Mouse (Mus musculus): ENCODE data around the gene Ano10.

Gene Ano10

DNA sequence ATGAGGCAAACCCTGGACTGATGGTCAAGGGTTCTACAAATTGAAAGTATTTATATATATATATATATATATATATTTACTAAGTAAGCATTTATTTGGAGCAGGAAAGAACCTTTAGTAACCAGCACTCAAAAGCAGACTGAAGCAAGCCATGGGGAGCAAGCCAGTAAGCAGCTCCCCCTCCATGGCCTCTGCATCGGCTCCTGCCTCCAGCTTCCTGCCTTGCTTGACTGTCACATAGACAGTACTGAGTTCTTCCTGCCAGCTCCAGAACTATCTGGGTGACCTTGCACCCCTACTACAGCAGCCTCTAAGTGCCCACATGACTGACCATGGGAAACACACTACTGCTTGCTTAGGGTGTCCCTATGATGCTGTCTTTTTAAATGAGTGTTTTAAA is 141.7 kb downstream of the Ano10 start:
- no peak for DNase-seq

DNA sequence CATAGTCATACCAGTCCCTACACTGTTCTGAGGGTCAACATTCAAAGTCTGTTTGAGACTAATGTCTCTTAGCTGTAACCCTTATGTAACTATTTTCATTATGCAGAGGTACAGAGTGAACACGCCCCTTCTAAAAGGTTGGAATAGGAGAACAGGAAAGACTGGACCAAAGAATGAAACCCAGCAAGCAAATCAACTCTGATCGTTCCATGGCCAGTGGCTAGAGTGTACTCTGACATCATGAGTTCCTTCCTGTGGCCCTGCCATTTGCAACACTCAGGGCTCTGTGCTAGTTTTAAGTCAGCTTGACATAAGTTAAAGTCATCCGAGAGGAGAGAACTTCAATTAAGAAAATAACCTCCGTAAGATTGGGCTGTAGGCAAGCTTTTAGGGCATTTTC is 142.2 kb downstream of the Ano10 start:
- DNase-seq = no peak

DNA sequence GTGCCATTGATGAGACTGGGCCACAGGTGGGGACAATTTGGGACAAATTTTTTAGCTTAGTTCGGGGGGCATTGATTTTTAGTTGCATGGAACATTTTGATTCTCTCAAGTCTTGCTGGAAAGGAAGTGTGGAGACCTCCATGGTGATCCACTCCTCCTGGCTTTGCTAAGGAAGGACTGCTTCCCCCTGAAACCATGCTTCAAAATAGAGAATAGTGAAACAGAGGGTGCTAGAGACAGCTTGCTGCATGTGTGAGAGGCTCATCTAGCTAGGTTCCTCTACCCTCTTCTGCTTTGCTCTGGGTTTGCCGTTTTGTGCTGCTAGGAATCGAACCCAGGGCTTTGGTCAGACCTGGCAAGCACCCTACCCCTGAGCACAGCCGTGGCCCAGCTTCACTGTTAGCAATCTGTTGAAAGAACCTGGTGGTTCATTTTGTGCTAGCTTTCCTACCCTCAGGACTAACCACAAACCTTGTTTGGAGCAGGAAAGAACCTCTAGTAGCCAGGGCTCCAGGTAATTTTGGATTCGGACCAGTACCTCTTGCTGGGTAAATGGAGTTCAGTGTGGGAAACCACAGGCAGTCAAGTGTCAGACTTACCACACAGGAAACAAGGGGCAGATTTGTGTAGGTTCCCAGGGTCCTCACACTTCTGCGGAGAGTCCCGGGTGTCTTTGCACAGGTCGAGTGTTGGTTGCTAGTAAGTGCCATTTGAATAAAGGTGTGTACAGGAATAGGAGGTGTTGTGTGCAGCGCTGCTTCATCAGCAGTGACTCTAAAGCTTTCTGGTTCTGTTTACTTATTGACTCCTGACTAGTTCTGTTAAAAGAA is 144.0 kb downstream of the Ano10 start:
- no peak for DNase-seq

DNA sequence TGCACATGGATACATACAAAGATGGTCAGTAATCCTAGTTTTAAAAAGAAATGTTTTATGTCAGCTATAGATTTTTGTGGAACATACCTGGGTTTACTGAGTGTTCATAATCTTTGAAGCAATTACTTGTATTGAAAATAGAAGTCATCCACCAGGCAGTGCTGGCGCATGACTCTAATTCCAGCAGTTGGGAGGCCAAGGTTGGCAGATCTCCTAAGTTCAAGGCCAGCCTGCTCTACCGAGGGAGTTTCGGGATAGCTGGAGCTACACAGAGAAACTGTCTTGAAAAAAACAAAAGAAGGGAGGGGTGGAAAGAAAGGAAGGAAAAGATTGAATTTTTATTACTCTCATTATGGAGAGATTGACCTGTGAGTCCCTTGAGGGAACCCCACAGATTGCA is 145.9 kb downstream of the Ano10 start:
- DNase-seq = no peak

DNA sequence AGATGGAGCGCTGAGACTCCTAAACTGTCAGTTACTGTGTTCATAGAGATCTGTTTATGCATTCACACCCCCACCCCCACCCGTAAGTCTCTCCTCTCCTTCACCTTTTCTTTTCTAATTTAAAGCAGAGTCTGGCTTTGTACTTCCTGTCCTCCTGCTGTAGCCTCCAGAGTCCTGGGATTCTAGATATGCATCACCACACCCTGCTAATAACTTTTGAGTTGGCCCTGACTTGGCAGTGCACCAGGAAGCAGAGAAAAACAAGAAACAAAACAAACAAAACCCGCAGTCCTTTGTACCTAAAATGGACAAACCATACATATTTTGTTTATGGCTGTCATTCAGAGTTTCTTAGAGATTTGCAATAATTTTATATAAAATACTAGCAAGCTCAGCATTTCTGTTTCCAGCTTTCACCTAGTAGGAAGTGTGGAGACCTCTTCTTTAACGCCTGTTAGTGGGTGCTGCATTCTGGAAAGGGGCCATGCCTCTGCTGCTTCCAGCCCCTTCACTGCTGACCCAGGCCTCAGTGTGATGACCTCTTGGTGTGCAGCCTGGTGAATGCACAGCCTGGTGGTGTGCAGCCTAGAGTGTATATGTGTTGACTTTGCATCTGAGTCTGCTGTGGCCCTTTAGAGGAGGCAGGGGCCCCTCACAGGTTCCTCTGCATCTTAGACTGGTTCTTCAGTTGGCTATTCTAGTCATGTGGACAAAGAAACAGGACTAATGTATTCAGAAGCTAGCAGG is 147.9 kb downstream of the Ano10 start:
- DNase-seq = no peak

DNA sequence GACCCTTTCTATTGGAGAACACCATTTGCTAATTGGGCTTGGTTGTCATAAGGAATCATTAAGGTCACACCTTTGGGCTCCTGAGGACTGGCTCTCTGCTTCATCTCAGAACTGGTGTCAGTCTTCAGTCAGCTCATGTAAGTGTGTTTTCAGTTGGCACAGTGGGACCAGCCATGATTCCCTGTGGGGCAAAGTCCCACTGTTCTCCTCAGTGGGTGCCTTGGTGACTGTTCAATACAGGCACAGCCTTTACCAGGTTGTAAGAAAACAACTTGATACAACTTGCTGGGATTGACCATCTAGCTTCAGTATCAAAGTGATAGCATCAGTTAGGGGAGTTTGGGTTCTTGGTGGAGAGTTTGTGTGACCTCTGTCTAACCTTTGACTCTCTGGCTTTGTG is 148.5 kb downstream of the Ano10 start:
- no peak for DNase-seq

DNA sequence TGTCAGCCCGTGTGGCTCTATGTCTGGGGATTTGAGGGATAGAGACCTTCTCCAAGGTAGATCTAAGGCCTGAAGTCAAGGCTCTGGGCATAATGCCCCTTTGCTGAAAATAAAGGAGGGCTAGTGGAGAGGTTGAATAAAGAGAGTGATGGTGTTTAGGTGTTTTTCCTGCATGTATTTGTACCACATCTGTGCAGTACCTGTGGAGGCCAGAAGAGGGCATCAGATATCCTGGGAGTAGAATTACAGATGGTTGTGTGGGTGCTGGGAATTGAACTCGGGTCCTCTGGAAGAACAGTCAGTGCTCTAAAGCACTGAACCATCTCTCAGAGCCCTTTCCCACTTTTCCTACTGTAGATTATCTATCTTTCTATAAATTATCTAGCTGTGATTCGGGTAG is 149.4 kb downstream of the Ano10 start:
- DNase-seq = no peak

DNA sequence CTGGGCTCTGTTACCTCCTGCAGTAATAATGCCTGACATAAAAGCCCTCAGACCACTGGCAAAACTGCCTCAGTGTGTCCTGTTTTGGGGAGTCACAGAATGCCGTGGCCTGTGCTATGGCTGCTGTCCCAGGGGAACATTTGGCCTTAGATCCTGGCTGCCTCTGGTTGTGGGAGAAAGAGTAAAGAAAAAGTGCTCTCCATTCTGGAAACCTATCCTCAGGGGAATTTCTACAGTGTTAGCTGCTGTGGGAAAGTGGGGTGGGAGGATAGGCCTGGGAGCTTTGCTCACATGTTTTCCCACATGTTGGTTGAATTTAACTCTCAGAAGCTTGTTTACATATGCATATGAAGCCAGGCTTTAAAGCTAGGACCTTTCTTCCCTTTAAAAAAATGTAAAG is 151.0 kb downstream of the Ano10 start:
- no peak for DNase-seq

DNA sequence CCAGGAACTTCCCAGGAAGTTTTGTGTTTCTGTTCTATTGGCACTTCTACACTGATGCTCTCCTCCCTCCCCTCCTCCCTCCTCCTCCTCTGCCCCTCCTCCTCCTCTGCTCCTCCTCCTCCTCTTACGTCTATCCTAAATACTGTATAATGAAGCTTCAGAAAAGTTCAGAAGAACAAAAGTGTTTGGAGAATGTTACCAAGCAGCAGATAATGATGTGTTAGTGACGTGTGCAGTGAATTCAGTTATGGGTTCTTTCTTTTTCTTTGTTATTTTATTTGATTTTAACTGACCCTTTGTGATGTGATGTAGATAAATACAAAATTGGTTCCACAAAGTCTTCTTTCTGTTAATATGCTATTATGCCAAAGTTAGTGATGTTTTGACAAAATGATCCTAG is 155.0 kb downstream of the Ano10 start:
- DNase-seq = no peak

DNA sequence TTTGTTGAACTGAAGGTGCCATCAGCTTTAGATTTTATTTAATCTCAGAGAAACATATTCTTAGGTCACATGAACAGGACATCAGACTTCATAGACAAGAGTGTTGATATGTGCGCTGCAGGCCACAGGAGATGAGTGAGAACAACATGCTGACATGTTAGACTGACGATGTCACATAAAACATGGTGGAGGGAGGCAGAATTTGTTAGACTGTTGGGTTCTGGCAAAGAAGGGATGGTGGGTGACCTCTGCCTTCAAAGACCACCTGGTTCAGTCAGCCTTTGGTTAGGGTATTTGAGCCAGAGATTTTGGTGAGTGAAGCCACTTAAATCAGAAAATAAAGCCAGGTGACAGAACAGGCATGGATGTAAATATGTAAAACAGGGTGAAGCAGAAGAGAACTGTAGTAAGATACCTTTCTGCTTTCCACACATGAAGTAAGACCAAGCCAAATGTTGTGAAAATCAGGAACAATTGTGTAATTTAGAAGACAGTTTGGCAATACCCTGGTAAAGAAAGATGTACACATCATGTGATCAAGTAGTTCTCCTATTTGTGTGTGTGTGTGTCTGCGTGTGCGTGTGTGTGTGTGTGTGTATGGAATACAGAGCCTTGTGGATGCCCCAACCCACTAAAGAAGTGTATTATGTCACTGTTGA is 155.7 kb downstream of the Ano10 start:
- no peak for DNase-seq

DNA sequence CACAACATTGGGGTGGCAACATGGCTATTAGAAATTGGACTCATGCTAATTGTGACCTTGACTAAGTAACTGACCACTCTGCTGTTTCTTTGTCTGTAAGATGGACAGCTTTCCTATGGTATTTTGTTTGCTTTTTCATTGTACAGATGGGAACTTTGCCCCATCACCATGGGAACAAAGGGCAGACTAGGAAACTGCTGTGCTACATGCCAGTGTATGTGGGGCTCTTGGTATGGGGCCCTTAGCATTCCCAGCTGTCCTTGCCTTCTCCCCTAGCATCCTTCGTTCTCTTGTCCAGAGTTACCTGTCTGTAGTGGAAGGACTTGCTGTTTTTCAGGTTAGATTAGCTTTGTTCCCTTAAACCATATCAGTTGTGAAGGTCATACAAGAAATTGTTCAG is 156.3 kb downstream of the Ano10 start:
- no peak for DNase-seq

DNA sequence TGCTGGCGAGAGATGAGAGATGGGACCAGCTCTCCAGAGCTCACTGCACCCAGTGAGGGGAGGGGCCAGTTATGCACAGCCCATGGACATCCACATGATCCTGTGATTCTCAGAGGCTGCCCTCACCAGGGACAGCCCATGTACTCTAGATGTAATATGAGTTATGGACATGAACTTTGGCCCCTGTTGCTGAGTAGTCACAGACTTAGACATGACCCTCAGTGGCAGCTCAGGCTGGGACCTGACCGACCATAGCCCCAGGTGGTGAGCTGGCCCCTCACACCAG is 158.4 kb downstream of the Ano10 start:
- DNase-seq = no peak

DNA sequence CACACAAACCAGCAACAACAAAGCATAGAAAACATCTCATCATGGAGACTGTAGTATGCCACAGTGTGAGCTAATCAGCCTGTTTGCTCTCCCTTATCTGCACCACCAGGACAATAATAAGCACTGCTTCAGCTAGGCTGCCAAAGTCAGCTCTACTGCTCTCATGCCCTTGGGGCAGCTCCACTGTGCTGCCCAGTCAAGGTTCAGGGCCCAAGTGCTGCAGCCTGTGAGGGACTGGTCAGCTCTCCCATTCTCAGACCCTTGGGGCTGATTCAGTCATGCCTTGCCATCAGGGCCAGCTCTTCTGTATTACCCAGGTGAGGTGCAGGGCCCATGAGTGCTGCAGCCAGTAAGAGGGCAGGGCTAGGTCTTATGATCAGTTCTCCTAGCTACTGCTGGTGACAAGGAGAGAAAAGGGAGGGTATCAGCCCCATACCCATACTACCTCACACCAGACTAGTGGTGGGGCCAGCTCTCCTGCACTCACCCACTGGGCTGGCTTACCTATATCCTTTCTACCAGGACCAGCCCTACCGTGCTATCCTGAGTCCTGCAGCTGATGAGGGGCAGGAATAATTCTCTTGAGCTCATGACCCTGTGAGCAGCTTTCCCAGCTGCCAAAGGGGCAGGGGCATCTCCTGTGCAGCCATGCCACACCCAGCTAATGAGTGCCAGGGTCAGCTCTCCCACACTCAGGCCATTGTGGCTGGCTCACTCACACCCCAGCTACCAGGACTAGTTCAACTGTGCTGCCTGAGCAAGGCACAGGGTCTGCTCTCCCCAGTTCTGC is 158.9 kb downstream of the Ano10 start:
- no peak for DNase-seq

DNA sequence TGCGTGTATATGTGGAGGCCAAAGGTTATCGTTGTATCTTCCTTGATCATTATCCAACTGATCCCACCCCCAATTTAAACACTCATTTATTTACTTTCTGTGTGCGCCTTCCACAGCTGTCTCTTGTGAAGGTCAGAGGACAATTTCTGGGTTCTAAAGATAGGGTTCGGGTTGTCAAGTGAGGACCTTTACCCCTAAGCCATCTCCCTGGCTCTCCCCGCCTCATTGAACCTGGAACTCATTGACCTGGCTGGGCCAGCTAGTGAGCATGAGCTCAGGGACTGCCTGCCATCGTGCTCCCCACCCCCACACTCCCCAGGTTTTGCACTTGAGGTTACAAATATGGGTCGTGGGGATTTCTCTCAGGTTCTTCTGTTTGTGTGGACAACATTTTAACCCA is 162.1 kb downstream of the Ano10 start:
- no peak for DNase-seq

DNA sequence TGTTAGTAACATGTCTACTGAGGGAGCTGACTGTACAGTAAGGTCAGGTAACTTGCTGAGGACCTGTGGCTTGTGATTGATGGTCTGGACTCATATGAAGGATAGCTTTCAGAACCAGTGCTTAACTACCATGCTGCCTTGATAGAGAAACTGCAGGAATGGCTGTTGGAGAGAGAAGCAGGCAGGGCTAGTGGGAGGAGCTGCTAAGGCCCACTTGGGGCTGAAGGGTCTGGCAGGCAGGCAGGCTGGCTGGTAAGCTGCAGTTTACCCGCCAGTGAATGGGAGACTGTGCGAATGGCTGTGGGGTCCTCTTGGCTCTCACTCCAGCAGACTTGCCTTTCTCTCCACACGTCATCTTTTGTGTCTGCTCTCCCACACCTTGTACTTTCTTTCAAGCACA is 163.6 kb downstream of the Ano10 start:
- DNase-seq = no peak

DNA sequence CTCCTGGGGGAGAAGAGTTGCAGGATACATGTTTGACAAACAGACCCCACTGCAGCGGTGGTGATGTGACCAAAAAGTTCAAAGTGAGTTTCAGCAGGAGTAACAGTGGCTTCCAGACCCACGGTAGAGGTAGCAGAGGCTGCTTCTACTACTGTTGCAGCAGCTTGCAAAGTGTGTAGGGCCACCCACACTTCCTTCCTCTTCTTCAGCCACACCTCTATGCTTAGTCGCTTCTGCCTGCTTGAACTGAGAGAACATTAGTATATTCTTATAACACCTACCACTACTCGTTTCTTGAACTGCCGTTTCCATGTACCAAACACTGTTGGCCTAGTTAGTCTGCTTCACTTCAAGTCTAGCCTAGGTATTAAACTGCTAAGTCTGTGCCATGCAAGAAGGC is 165.5 kb downstream of the Ano10 start:
- no peak for DNase-seq

DNA sequence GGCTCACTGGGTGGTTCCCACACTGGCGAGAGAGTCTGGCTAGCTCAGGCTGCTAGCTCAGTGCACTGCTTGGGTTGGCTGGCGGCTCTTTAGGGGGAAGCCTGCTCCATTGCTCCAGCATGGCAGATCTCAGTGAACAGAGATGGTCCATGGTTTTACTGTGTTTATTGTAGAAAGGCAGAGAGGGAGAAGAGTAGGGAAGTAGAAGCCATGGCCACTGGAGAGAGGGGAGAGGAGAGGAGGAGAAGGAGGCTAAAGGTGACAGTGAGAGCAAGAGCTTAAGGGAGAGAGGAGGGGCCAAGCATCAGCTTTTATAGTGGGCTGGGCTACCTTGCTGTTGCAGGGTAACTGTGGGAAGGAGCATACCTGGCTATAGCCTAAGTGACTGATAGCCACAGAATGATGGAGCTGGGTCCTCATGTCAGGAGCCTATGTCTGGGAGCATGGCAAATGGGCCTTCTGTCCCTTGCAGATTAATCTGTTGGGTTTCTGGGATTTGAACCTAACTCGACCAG is 166.9 kb downstream of the Ano10 start:
- no peak for DNase-seq

DNA sequence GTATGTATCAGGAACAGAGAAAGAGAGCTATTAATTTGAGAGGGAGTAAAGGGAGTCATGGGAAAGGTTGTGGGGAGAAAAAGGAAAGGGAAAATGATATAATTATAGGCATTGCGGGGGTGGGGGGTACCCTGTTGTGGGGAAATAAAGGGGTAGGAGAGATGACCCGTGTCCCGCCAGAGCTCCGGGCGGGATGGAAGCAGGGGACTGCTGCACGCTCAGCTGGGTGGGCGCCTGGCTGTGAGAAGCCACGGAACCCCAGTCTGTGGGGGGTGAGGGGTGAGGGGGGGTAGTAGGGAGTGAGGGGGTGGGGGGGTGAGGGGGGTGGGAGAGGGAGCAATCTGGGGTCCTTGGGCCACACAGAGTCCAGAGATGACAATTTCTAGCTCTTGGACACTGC is 167.4 kb downstream of the Ano10 start:
- no peak for DNase-seq

Measured in kidney, adult 18-20 months (tissue).